Mouse (Mus musculus) limb, embryonic 10.5 days (tissue): ENCODE results near the gene Nek5. TPM values are rescaled to one million over a fixed set of nuclear protein-coding genes. Genes with fewer than 3 reads are reported as not detected.

Experiments
- DNase-seq: peaks from one replicate; pipeline ENCODE4 v3.0.0-alpha.2; 2017; ENCODE audit warnings: low spot score
- H3K27ac ChIP-seq: fragments of 300-500 bp; sonication (generic); 2 replicates; pipeline ENCODE4 v1.5.1; 2016; ENCODE audit warnings: mild to moderate bottlenecking
- H3K27me3 ChIP-seq: fragments of 300-500 bp; sonication (generic); 2 replicates; pipeline ENCODE4 v1.6.1; 2016; ENCODE audit warnings: low read depth, mild to moderate bottlenecking; ENCODE audit not compliant: poor library complexity, severe bottlenecking
- H3K36me3 ChIP-seq: fragments of 300-500 bp; sonication (generic); 2 replicates; pipeline ENCODE4 v1.6.1; 2016; ENCODE audit warnings: mild to moderate bottlenecking, moderate library complexity
- H3K4me1 ChIP-seq: fragments of 300-500 bp; sonication (generic); 2 replicates; pipeline ENCODE4 v1.6.1; 2016
- H3K4me3 ChIP-seq: fragments of 300-500 bp; sonication (generic); 2 replicates; pipeline ENCODE4 v1.5.1; 2016; ENCODE audit warnings: mild to moderate bottlenecking, moderate library complexity
- H3K9me3 ChIP-seq: fragments of 300-500 bp; sonication (generic); replicated peaks from 2 replicates; pipeline ENCODE4 v1.6.1; 2016; ENCODE audit warnings: mild to moderate bottlenecking
- WGBS: fragments of 180-500 bp; shearing (Covaris S2); methylation state at CpG from one replicate; pipeline ENCODE4 v1.1.7; 2016; 5-methylcytosine and 5-hydroxymethylcytosine counted together
- polyA plus RNA-seq: library from polyadenylated mRNA; unstranded; fragments of >200 nt; fragmentation: Nextera tagmentation; extraction: Ambion mirVana; gene quantifications from 2 replicates; pipeline ENCODE4 v1.2.1, GENCODE M21; 2016

Nek5 gene
- polyA plus RNA-seq, 1 experiment from 2014 or later: not detected

GRCm38 (mm10) chr8:22059821-22060445 is 64.9 kb downstream of the Nek5 start, which contains the start of gene Atp7b:
Atp7b (minus strand) TSS chr8:22060305.
- Histone ChIP-seq H3K4me3 (peak within 1 kb of the TSS; percentile 77), H3K27me3 (peaks cover 33% of the 10 kb centered on the region), H3K36me3 (peaks cover 27% of the 10 kb centered on the region), H3K4me1 (peaks cover 5% of the 10 kb centered on the region), H3K9me3 (no peaks in the 10 kb centered on the region), H3K27ac (peak within 1 kb of the TSS; percentile 84)
- no peak for DNase-seq
- WGBS: under 1% methylated on average over 46 of the region's 46 CpGs

DNA sequence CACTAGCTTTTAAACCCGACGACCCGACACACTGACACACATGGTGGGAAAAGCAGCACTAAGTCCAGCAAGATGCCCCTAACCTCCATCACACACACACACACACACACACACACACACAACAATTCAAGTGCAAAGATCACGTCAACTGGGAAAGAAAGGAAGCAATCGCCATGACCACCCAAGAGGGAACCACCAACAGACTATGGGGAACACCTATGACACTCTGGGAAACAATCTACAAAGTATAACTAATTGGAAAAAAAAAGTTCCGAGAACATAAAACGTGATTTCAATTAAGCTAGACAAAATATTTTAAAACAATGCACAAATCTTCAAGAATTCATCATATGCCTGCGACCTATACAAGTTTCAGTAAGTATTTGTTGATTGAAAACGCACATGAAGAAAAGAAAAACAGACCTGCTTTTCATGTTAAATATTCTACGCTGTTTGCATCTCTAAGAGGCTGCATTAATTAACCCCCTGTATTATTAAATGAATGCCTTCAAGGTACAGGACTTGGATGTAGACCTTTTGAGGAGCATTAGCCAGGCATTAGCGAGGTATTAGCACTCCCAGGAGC is 65.6 kb downstream of the Nek5 start:
- no peaks in the 10 kb centered on the region for H3K9me3 ChIP-seq
- 46% methylated on average over 11 of the region's 11 CpGs for WGBS
- no peak for DNase-seq
- peaks cover 5% of the 10 kb centered on the region for H3K4me1 ChIP-seq
- H3K36me3 ChIP-seq: peaks cover 20% of the 10 kb centered on the region
- no peak overlapping the region for H3K27ac ChIP-seq
- peaks cover 33% of the 10 kb centered on the region for H3K27me3 ChIP-seq
- peak overlapping the region; percentile 77 for H3K4me3 ChIP-seq

DNA sequence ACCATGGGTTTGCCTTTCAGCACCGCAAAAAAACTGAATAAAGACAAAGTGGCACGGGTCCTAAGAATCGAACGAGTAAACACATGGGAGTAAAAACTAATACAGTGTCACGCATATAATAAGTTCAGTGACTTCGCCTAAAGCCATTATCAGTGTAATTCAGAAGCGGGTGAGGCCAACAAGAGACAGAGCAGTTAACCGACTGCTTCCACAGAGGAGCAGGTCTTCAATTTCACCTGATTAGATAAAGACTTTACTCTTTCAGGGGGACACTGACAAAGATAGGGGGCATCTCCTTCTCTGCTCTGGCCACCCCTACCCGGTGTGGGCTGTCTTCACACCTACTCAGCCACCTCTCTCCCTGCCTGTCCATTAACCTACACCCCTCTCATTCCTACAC is 66.5 kb downstream of the Nek5 start:
- no peak for DNase-seq
- H3K27me3 ChIP-seq: peaks cover 33% of the 10 kb centered on the region
- no peak overlapping the region for H3K4me3 ChIP-seq
- WGBS: 86% methylated on average over 9 of the region's 9 CpGs
- H3K4me1 ChIP-seq: peaks cover 5% of the 10 kb centered on the region
- no peaks in the 10 kb centered on the region for H3K9me3 ChIP-seq
- peaks cover 12% of the 10 kb centered on the region for H3K36me3 ChIP-seq
- H3K27ac ChIP-seq: no peak overlapping the region

- no peaks in the 10 kb centered on the region for H3K9me3 ChIP-seq
- 85% methylated on average over 3 of the region's 3 CpGs for WGBS
Observed at GRCm38 (mm10) chr8:22056850-22057249, 68.0 kb downstream of the Nek5 start.

GRCm38 (mm10) chr8:22055492-22055877 is 69.4 kb downstream of the Nek5 start:
- no peaks in the 10 kb centered on the region for H3K9me3 ChIP-seq
- no peak overlapping the region for H3K27ac ChIP-seq
- 93% methylated on average over 2 of the region's 2 CpGs for WGBS
- peaks cover 5% of the 10 kb centered on the region for H3K4me1 ChIP-seq
- H3K36me3 ChIP-seq: no peaks in the 10 kb centered on the region
- H3K4me3 ChIP-seq: no peak overlapping the region
- no peak for DNase-seq
- peaks cover 33% of the 10 kb centered on the region for H3K27me3 ChIP-seq

More at GRCm38 (mm10) chr8:22056850-22057249, 68.0 kb downstream of the Nek5 start:
- H3K27me3 ChIP-seq: peaks cover 33% of the 10 kb centered on the region
- H3K4me3 ChIP-seq: no peak overlapping the region
- H3K4me1 ChIP-seq: peaks cover 5% of the 10 kb centered on the region
- no peaks in the 10 kb centered on the region for H3K36me3 ChIP-seq
- no peak for DNase-seq
- H3K27ac ChIP-seq: no peak overlapping the region

DNA sequence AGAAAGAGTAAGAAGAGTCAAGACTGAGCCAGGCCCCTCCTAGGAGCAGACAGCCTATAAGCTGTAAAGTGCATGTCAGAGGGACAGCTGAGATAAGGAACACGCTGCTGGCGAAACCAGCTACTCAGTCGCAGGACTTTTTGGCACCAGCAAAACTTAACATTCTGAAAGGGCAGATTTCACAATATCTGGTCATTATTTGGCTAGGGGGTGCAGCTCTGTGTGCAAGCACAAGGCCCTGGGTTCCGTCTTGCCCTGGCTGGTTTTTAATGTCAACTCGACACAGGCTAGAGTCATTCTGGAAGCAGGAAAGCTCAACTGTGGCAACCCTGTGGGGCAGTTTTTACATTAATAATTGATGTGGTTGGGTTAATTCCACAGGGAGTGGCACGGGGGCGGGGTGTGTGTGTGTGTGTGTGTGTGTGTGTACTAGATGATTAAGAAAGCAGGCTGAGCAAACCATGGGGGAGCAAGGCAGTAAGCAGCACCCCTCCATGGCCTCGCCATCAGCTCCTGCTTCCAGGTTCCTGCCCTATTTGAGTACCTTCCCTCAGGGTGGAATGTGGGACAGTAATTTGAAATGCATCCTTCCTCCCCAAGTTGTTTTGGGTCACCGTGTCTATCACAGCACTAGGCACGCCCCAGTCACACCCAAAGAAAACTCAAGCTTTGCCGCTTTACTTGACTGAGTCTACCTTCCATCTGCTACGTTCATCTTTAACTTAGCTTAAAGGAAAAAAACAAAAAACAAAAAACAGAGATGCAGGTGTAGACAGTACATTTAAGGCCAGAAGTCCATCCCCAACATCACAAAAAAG is 70.0 kb downstream of the Nek5 start:
- Histone ChIP-seq H3K36me3 (no peaks in the 10 kb centered on the region), H3K27ac (no peak overlapping the region), H3K4me3 (no peak overlapping the region), H3K27me3 (peaks cover 32% of the 10 kb centered on the region), H3K4me1 (peaks cover 4% of the 10 kb centered on the region), H3K9me3 (no peaks in the 10 kb centered on the region)
- WGBS: 90% methylated on average over 12 of the region's 12 CpGs
- DNase-seq: no peak

GRCm38 (mm10) chr8:22047699-22048464 is 77.0 kb downstream of the Nek5 start:
- peak; percentile 68 for DNase-seq

GRCm38 (mm10) chr8:22043706-22044105 is 81.1 kb downstream of the Nek5 start:
- peak overlapping the region; percentile 53; the same call in 1 of the 2 replicates for H3K27ac ChIP-seq
- no peak overlapping the region for H3K4me3 ChIP-seq
- H3K4me1 ChIP-seq: peaks cover 14% of the 10 kb centered on the region
- peaks cover 6% of the 10 kb centered on the region; the same call in 1 of the 2 replicates for H3K27me3 ChIP-seq
- H3K9me3 ChIP-seq: no peaks in the 10 kb centered on the region
- DNase-seq: no peak
- H3K36me3 ChIP-seq: no peaks in the 10 kb centered on the region
- WGBS: 45% methylated on average over 12 of the region's 12 CpGs

More at GRCm38 (mm10) chr8:22047699-22048464, 77.0 kb downstream of the Nek5 start:
- Histone ChIP-seq H3K27me3 (no peaks in the 10 kb centered on the region), H3K4me3 (no peak overlapping the region), H3K27ac (no peak overlapping the region), H3K36me3 (no peaks in the 10 kb centered on the region), H3K9me3 (no peaks in the 10 kb centered on the region), H3K4me1 (peaks cover 6% of the 10 kb centered on the region; the same call in 1 of the 2 replicates)
- WGBS: 67% methylated on average over 2 of the region's 2 CpGs

DNA sequence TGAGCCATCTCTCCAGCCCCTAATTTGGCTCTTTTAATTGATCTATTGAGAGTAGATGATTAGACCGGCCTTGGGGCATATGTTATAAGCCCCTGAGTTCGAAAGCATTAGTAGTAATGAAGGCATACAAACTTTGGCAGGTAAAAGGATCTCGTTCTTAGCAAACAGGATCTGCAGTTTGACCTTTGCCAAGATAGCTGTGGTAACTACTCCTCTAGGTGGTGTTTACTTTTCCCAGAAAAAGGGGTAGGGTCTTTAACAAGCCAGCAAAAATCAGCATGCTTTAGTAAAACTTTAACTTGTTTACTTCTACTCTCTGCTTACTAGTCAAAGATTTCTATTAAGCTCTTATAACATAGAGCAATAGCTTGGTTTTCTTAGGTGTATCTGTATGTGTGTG is 82.3 kb downstream of the Nek5 start:
- no peak overlapping the region for H3K27ac ChIP-seq
- H3K27me3 ChIP-seq: peaks cover 6% of the 10 kb centered on the region; the same call in 1 of the 2 replicates
- H3K36me3 ChIP-seq: no peaks in the 10 kb centered on the region
- peaks cover 14% of the 10 kb centered on the region for H3K4me1 ChIP-seq
- H3K9me3 ChIP-seq: no peaks in the 10 kb centered on the region
- 89% methylated on average over 3 of the region's 3 CpGs for WGBS
- H3K4me3 ChIP-seq: no peak overlapping the region
- DNase-seq: no peak

- Histone ChIP-seq H3K27me3 (peaks cover 6% of the 10 kb centered on the region; the same call in 1 of the 2 replicates), H3K4me3 (no peak overlapping the region), H3K9me3 (no peaks in the 10 kb centered on the region), H3K36me3 (no peaks in the 10 kb centered on the region), H3K27ac (no peak overlapping the region), H3K4me1 (peaks cover 14% of the 10 kb centered on the region)
- no peak for DNase-seq
- WGBS: 50% methylated on average over 6 of the region's 6 CpGs
Observed at GRCm38 (mm10) chr8:22040153-22040509, 84.7 kb downstream of the Nek5 start.

- Histone ChIP-seq H3K27ac (peak overlapping the region; percentile 46; the same call in 1 of the 2 replicates), H3K27me3 (peaks cover 6% of the 10 kb centered on the region; the same call in 1 of the 2 replicates), H3K9me3 (no peaks in the 10 kb centered on the region), H3K4me3 (no peak overlapping the region), H3K4me1 (peaks cover 14% of the 10 kb centered on the region), H3K36me3 (no peaks in the 10 kb centered on the region)
- no peak for DNase-seq
- 18% methylated on average over 15 of the region's 15 CpGs for WGBS
Observed at GRCm38 (mm10) chr8:22039468-22040152, 85.2 kb downstream of the Nek5 start.

DNA sequence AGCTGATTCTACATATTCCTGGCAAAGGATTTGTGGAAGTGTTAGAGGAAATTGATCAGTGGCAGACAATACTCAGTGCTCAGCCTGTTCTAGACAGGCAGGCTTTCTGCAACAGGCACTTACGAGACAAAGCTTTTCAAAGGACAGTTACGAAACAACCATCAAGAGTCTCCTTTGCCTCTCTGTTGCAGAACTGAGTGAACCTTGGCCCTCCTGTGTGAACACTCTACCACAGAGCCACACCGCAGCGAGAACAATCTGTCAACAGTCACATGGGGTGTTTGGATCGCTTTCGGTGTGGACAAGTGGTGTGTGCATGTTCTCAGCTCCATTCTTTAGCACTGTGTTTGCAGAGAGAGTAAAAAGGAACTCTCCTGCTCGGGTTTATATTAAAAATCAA is 87.8 kb downstream of the Nek5 start:
- H3K4me1 ChIP-seq: peaks cover 8% of the 10 kb centered on the region
- DNase-seq: no peak
- no peaks in the 10 kb centered on the region for H3K9me3 ChIP-seq
- H3K4me3 ChIP-seq: no peak overlapping the region
- H3K27ac ChIP-seq: no peak overlapping the region
- 79% methylated on average over 7 of the region's 7 CpGs for WGBS
- H3K36me3 ChIP-seq: no peaks in the 10 kb centered on the region
- peaks cover 6% of the 10 kb centered on the region; the same call in 1 of the 2 replicates for H3K27me3 ChIP-seq
